Mouse (Mus musculus) CH12.LX (cell line): ENCODE measurements around the gene Rps12. TPM values are rescaled to one million over a fixed set of nuclear protein-coding genes. Genes with fewer than 3 reads are reported as not detected.

ENCODE experiments used
- DNase-seq: peaks from one replicate; pipeline ENCODE4 v3.0.0-alpha.2; 2013; ENCODE audit errors: extremely low read depth
- H3K27ac ChIP-seq: 2 replicates; pipeline ENCODE4 v1.5.1; 2012; ENCODE audit warnings: low read depth, mild to moderate bottlenecking, control low read depth, moderate library complexity; ENCODE audit not compliant: insufficient read depth
- H3K27me3 ChIP-seq: replicated peaks from 2 replicates; pipeline ENCODE3; 2012; ENCODE audit warnings: inconsistent platforms
- H3K36me3 ChIP-seq, 2 experiments: replicated peaks in 1 of 2; 2 replicates each; pipeline versions ENCODE3 to v1.6.1; 2012; ENCODE audit warnings: inconsistent platforms in 1 of 2, low read length in 1 of 2, mild to moderate bottlenecking in 1 of 2, mixed read lengths in 1 of 2, moderate library complexity in 1 of 2; ENCODE audit not compliant: control insufficient read depth in 1 of 2, insufficient read depth in 1 of 2
- H3K4me1 ChIP-seq, 2 experiments: 2 replicates each; pipeline ENCODE4 v1.6.1; 2012; ENCODE audit warnings: inconsistent platforms in 1 of 2, moderate library complexity in 1 of 2; ENCODE audit not compliant: insufficient read depth in 2 of 2, control insufficient read depth in 1 of 2
- H3K4me2 ChIP-seq: 2 replicates; pipeline ENCODE4 v1.6.1; 2012; ENCODE audit warnings: low read depth, mild to moderate bottlenecking, control low read depth; ENCODE audit not compliant: poor library complexity, insufficient read depth, severe bottlenecking
- H3K4me3 ChIP-seq, 3 experiments: fragments of 150-350 bp in 1 of 3; sonication (generic) in 1 of 3; replicated peaks in 1 of 3; 2 replicates each; pipeline versions ENCODE3 to v1.5.1; 2011 to 2012; ENCODE audit warnings: low read depth in 2 of 3, low read length in 2 of 3, mild to moderate bottlenecking in 2 of 3, moderate library complexity in 2 of 3, control low read depth in 1 of 3, improper control_type of control experiment in 1 of 3, inconsistent platforms in 1 of 3, mixed read lengths in 1 of 3; ENCODE audit not compliant: poor library complexity in 1 of 3
- H3K79me2 ChIP-seq: replicated peaks from 2 replicates; pipeline ENCODE4 v1.6.1; 2012; ENCODE audit warnings: mild to moderate bottlenecking, moderate library complexity; ENCODE audit not compliant: control insufficient read depth, poor library complexity, insufficient read depth, severe bottlenecking; ENCODE audit errors: extremely low read depth
- H3K9ac ChIP-seq: 2 replicates; pipeline ENCODE4 v1.6.1; 2012; ENCODE audit warnings: low read depth, mild to moderate bottlenecking, control low read depth, moderate library complexity; ENCODE audit not compliant: insufficient read depth
- H3K9me3 ChIP-seq: replicated peaks from 2 replicates; pipeline ENCODE3; 2012; ENCODE audit warnings: low read length, inconsistent platforms, mixed read lengths
- BHLHE40 ChIP-seq: IDR thresholded peaks from 2 replicates; pipeline ENCODE4 v1.6.1; 2011; ENCODE audit warnings: mild to moderate bottlenecking, low read depth, low read length, improper control_type of control experiment
- CHD1 ChIP-seq: IDR thresholded peaks from 2 replicates; pipeline ENCODE4 v1.6.1; 2012; ENCODE audit warnings: low read depth, low read length, improper control_type of control experiment, inconsistent platforms
- CHD2 ChIP-seq: IDR thresholded peaks from 2 replicates; pipeline ENCODE4 v1.6.1; 2011; ENCODE audit warnings: low read length, improper control_type of control experiment
- CTCF ChIP-seq, 2 experiments: IDR thresholded peaks in 1 of 2; conservative IDR thresholded peaks in 1 of 2; 2 replicates each; pipeline ENCODE4 v1.5.1; 2011 to 2012; ENCODE audit warnings: low read depth in 2 of 2, low read length in 2 of 2, improper control_type of control experiment in 1 of 2, inconsistent platforms in 1 of 2, mild to moderate bottlenecking in 1 of 2, moderate library complexity in 1 of 2
- E2F4 ChIP-seq: IDR thresholded peaks from 2 replicates; pipeline ENCODE4 v1.6.1; 2011; ENCODE audit warnings: low read depth, low read length, improper control_type of control experiment; ENCODE audit not compliant: insufficient replicate concordance
- EP300 ChIP-seq: IDR thresholded peaks from 2 replicates; pipeline ENCODE4 v1.6.1; 2011; ENCODE audit warnings: low read length, improper control_type of control experiment
- ETS1 ChIP-seq: conservative IDR thresholded peaks from 2 replicates; pipeline ENCODE4 v1.6.1; 2012; ENCODE audit warnings: low read depth, mild to moderate bottlenecking, inconsistent platforms, low read length, improper control_type of control experiment, moderate library complexity
- JUN ChIP-seq: IDR thresholded peaks from 2 replicates; pipeline ENCODE4 v1.6.1; 2011; ENCODE audit warnings: low read depth, mild to moderate bottlenecking, low read length, improper control_type of control experiment, moderate library complexity; ENCODE audit not compliant: insufficient read depth
- JUND ChIP-seq: conservative IDR thresholded peaks from 2 replicates; pipeline ENCODE4 v1.6.1; 2011; ENCODE audit warnings: low read depth, low read length, improper control_type of control experiment
- KAT2A ChIP-seq: IDR thresholded peaks from 2 replicates; pipeline ENCODE4 v1.6.1; 2012; ENCODE audit warnings: low read length, improper control_type of control experiment, inconsistent platforms; ENCODE audit not compliant: insufficient replicate concordance
- MAFK ChIP-seq: IDR thresholded peaks from 2 replicates; pipeline ENCODE4 v1.6.1; 2011; ENCODE audit warnings: low read length, improper control_type of control experiment; ENCODE audit not compliant: insufficient replicate concordance
- MAX ChIP-seq: IDR thresholded peaks from 2 replicates; pipeline ENCODE4 v1.6.1; 2011; ENCODE audit warnings: low read length, improper control_type of control experiment
- MAZ ChIP-seq: IDR thresholded peaks from 2 replicates; pipeline ENCODE4 v1.6.1; 2012; ENCODE audit warnings: low read depth, mild to moderate bottlenecking, inconsistent platforms, low read length, improper control_type of control experiment, moderate library complexity
- MEF2A ChIP-seq: IDR thresholded peaks from 2 replicates; pipeline ENCODE4 v1.6.1; 2014; ENCODE audit warnings: low read depth, mild to moderate bottlenecking, inconsistent platforms, low read length, improper control_type of control experiment, borderline replicate concordance
- MXI1 ChIP-seq: IDR thresholded peaks from 2 replicates; pipeline ENCODE4 v1.6.1; 2011; ENCODE audit warnings: mild to moderate bottlenecking, low read depth, low read length, improper control_type of control experiment
- MYC ChIP-seq: IDR thresholded peaks from 2 replicates; pipeline ENCODE4 v1.6.1; 2011; ENCODE audit warnings: low read depth, mild to moderate bottlenecking, improper control_type of control experiment, low read length
- NELFE ChIP-seq: IDR thresholded peaks from 2 replicates; pipeline ENCODE4 v1.6.1; 2011; ENCODE audit warnings: low read depth, low read length, improper control_type of control experiment
- NRF1 ChIP-seq: IDR thresholded peaks from 2 replicates; pipeline ENCODE4 v1.6.1; 2014; ENCODE audit warnings: low read depth, mild to moderate bottlenecking, inconsistent platforms, low read length, improper control_type of control experiment, moderate library complexity
- POLR2A ChIP-seq: IDR thresholded peaks from 2 replicates; pipeline ENCODE4 v1.6.1; 2011; ENCODE audit warnings: low read depth, mild to moderate bottlenecking, improper control_type of control experiment, low read length
- POLR2AphosphoS2 ChIP-seq: IDR thresholded peaks from 2 replicates; pipeline ENCODE4 v1.6.1; 2011; ENCODE audit warnings: low read depth, low read length, improper control_type of control experiment
- RAD21 ChIP-seq: IDR thresholded peaks from 2 replicates; pipeline ENCODE4 v1.6.1; 2011; ENCODE audit warnings: low read depth, mild to moderate bottlenecking, low read length, improper control_type of control experiment, moderate library complexity
- RCOR1 ChIP-seq: conservative IDR thresholded peaks from 2 replicates; pipeline ENCODE4 v1.6.1; 2012; ENCODE audit warnings: low read depth, mild to moderate bottlenecking, inconsistent platforms, low read length, improper control_type of control experiment
- SIN3A ChIP-seq: IDR thresholded peaks from 2 replicates; pipeline ENCODE4 v1.6.1; 2012; ENCODE audit warnings: low read length, improper control_type of control experiment, inconsistent platforms
- SMC3 ChIP-seq: IDR thresholded peaks from 2 replicates; pipeline ENCODE4 v1.6.1; 2011; ENCODE audit warnings: low read depth, low read length, improper control_type of control experiment
- TBP ChIP-seq: conservative IDR thresholded peaks from 2 replicates; pipeline ENCODE4 v1.6.1; 2011; ENCODE audit warnings: low read depth, low read length, improper control_type of control experiment
- TCF12 ChIP-seq: IDR thresholded peaks from 2 replicates; pipeline ENCODE4 v1.6.1; 2014; ENCODE audit warnings: low read depth, mild to moderate bottlenecking, inconsistent platforms, low read length, improper control_type of control experiment
- UBTF ChIP-seq: IDR thresholded peaks from 2 replicates; pipeline ENCODE4 v1.6.1; 2012; ENCODE audit warnings: low read depth, mild to moderate bottlenecking, inconsistent platforms, low read length, improper control_type of control experiment, moderate library complexity
- USF1 ChIP-seq: IDR thresholded peaks from 2 replicates; pipeline ENCODE4 v1.6.1; 2014; ENCODE audit warnings: low read depth, mild to moderate bottlenecking, inconsistent platforms, low read length, improper control_type of control experiment
- USF2 ChIP-seq: conservative IDR thresholded peaks from 2 replicates; pipeline ENCODE4 v1.6.1; 2011; ENCODE audit warnings: low read depth, low read length, improper control_type of control experiment
- ZC3H11A ChIP-seq: IDR thresholded peaks from 2 replicates; pipeline ENCODE4 v1.6.1; 2012; ENCODE audit warnings: low read depth, mild to moderate bottlenecking, inconsistent platforms, low read length, improper control_type of control experiment
- ZMIZ1 ChIP-seq: IDR thresholded peaks from 2 replicates; pipeline ENCODE4 v1.6.1; 2012; ENCODE audit warnings: low read depth, mild to moderate bottlenecking, inconsistent platforms, low read length, improper control_type of control experiment
- dilution Hi-C: fragments of 300-500 bp; cut with MboI; formaldehyde crosslinking; loops from 2 replicates; pipeline ENCODE4 v1.14.3; 2020; ENCODE audit warnings: low sequenced_read_pairs; ENCODE audit not compliant: extremely low pct_unique_long_range_greater_than_20kb, extremely low pct_ligation_motif_present
- in situ Hi-C: fragments of 300-500 bp; cut with MboI; formaldehyde crosslinking; loops from 3 replicates; pipeline ENCODE4 v1.14.3; 2019; ENCODE audit warnings: low sequenced_read_pairs, low pct_ligation_motif_present, low pct_unique_long_range_greater_than_20kb, mixed read lengths
- polyA plus RNA-seq: library from polyadenylated mRNA; unstranded; fragments of >175 nt; gene quantifications from 2 replicates; pipeline ENCODE4 v1.2.1, GENCODE M21; 2012; ENCODE audit warnings: low read depth; ENCODE audit not compliant: insufficient read length
- total RNA-seq, 2 experiments: library from RNA; depleted of rRNA; stranded (reverse); fragments of 300-350 nt in 1 of 2; fragments of >200 nt in 1 of 2; gene quantifications; 2 replicates each; pipeline ENCODE4 v1.2.3; 2012 to 2014

Gene Rps12
- total and polyA plus RNA-seq, 3 experiments, result 140 to 5,207 (median 4,213) TPM

DNA sequence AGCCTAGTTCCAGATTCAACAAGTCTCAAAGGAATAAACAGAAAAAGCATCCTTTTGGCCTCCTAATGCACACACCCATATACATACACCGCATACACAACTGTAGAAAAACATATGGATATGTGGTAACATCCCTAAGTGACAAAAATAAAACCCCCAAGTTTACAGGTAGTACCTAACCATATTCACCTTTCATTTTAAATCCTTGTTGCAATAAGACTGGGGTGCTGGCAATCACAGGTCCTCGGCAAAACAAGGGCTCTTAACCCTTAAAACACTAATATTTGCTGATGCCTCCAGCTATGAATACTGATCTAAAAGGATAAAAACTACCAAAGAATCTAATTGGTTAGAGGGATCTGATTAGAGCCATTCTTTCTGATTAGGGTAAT, 3.6 kb downstream of the Rps12 start:
- in situ Hi-C loops, result no loop called here
- Histone ChIP-seq H3K27me3 (no peaks in the 10 kb centered on the region), H3K9me3 (no peaks in the 10 kb centered on the region), H3K4me2 (no peak overlapping the region), H3K9ac (no peak overlapping the region), H3K36me3 (peaks cover 33 to 45% of the 10 kb centered on the region in 2 experiments), H3K27ac (no peak overlapping the region), H3K79me2 (peaks cover 30% of the 10 kb centered on the region), H3K4me3 (no peak overlapping the region), H3K4me1 (peaks cover 2 to 23% of the 10 kb centered on the region in 2 experiments; a peak in 3 of 4 replicates)
- dilution Hi-C loops, result no loop called here
- no peak for DNase-seq
- no peak for TF ChIP-seq CTCF (conservative IDR thresholded peaks at IDR 0.05 in 1 of 2, IDR thresholded peaks at IDR 0.05 in 1 of 2; ENCODE audit: low read depth in 2 of 2, low read length in 2 of 2)
- TF ChIP-seq NELFE, result 0 out of 2 replicates have a peak, but pooled peaks have one; percentile 15
- TF ChIP-seq ZMIZ1, result peak; percentile 50; the same call in 1 of the 2 replicates
- peak; percentile 21; the same call in 1 of the 2 replicates for TF ChIP-seq POLR2AphosphoS2
- peak; percentile 54 for TF ChIP-seq CHD2
- TF ChIP-seq MXI1, result no peak
- peak; percentile 39; the same call in 1 of the 2 replicates for TF ChIP-seq RCOR1
- no peak for TF ChIP-seq ZC3H11A
- TF ChIP-seq MAX, result no peak
- no peak for TF ChIP-seq KAT2A

DNA sequence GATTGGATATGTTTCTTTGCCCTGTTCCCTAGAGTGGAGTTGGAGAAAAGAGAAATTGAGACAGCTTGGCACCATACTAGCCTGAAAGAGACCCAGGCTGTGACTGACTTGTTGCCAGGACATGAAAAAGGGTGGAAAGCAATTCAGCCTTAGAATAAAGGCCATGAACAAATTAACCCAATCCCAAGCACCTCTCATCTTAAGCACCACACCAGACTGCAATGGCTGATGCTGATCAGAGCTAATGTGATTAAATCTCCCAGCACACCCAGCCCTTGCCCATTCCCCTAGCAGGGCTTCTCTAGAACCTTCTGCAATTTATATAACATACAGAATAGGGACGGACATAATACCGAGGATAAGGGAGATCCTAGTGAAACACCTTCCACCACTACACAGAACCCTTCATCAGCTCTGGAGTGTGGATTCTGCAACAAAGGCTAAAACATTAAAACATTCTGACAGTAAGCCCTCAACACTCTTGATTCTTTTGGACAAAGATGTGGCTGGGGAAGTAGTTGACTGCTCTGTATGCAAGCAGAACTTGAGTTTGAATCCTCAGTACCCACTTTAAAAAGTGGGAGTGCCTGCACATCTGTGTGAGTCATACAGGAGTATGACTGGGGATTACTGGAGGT, 4.1 kb downstream of the Rps12 start:
- Histone ChIP-seq H3K36me3 (peaks cover 33 to 45% of the 10 kb centered on the region in 2 experiments), H3K4me2 (no peak overlapping the region), H3K4me1 (peaks cover 2 to 22% of the 10 kb centered on the region in 2 experiments; a peak in 3 of 4 replicates), H3K27me3 (no peaks in the 10 kb centered on the region), H3K9ac (no peak overlapping the region), H3K79me2 (peaks cover 27% of the 10 kb centered on the region), H3K27ac (no peak overlapping the region), H3K9me3 (no peaks in the 10 kb centered on the region), H3K4me3 (no peak overlapping the region)
- dilution Hi-C loops (no loop called here), in situ Hi-C loops (no loop called here)
- no peak for DNase-seq
- no peak for TF ChIP-seq USF2
- TF ChIP-seq E2F4, result 0 out of 2 replicates have a peak, but pooled peaks have one; percentile 48
- peak; percentile 67; the same call in 1 of the 2 replicates for TF ChIP-seq ZMIZ1
- TF ChIP-seq JUN, result no peak
- no peak for TF ChIP-seq JUND
- peak; percentile 48 for TF ChIP-seq POLR2A
- no peak for TF ChIP-seq TBP
- no peak for TF ChIP-seq MAFK
- TF ChIP-seq MEF2A, result no peak
- TF ChIP-seq MYC, result no peak; the same call in 1 of the 2 replicates
- TF ChIP-seq SMC3, result peak; percentile 9
- no peak for TF ChIP-seq USF1
- TF ChIP-seq RAD21, result no peak
- no peak for TF ChIP-seq MAX
- TF ChIP-seq CHD1, result no peak
- peak; percentile 53; the same call in 1 of the 2 replicates for TF ChIP-seq UBTF
- TF ChIP-seq TCF12, result no peak
- TF ChIP-seq NRF1, result no peak
- peak; percentile 33; the same call in 1 of the 2 replicates for TF ChIP-seq EP300
- TF ChIP-seq CTCF (conservative IDR thresholded peaks at IDR 0.05 in 1 of 2, IDR thresholded peaks at IDR 0.05 in 1 of 2; ENCODE audit: low read depth in 2 of 2, low read length in 2 of 2), result no peak
- TF ChIP-seq ETS1, result no peak
- peak; percentile 76; the same call in 1 of the 2 replicates for TF ChIP-seq SIN3A
- TF ChIP-seq BHLHE40, result 0 out of 2 replicates have a peak, but pooled peaks have one; percentile 5
- TF ChIP-seq CHD2, result peak; percentile 75
- no peak for TF ChIP-seq MAZ
- no peak for TF ChIP-seq ZC3H11A
